Mouse (Mus musculus) embryo, embryonic 11.5 days (tissue): Measurements from ENCODE around the gene Phip.

Experiments used
- DNase-seq: peaks from one replicate; pipeline ENCODE4 v3.0.0-alpha.2; 2012; ENCODE audit warnings: low read depth, low spot score

Phip gene

DNA sequence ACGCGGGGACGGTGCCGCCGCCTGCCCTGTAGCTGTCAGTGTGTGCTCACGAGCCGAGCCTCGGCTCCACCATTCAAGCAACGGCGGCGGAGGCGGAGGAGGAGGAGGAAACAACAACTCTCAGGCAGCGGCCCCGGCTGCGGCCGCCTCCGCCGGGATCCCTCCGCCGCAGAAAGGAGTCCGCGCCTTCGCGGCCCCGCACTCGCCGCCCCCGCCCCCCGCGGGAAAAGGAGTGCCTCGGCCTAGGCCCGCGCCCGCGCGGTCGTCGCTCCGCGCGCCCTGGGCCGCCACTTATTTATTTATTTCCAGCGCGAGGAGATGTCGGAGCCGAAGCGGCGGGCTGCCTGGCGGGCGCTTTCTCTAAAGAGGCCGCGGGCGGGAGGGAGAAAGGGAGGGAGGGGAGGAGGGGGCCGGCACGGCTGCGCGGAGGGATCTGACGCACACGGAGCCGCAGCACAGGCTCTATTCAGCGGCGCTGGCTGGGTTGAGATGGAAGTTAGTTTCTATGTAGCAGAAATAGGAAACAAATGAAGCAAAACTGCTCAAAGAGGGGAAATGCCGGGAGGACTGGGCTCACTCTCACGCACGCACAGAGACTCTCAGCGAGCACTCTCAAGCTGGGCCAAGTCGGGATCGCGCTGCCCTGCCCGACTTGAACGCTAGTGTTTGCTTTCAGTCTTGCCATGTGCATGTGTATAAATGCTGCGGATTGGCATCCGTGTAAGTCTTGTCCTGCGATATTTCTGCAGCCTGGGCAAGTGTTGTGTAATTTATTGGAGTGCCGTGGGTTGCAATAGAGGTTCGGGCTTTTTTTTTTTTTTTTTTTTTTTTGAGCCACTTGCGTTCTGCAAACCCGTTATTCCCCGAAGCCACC lies at the start of gene Phip:
Gene Phip (minus strand): TSS at position 175 of the 874 bp plus-strand sequence.
- DNase-seq = peak; percentile 86

DNA sequence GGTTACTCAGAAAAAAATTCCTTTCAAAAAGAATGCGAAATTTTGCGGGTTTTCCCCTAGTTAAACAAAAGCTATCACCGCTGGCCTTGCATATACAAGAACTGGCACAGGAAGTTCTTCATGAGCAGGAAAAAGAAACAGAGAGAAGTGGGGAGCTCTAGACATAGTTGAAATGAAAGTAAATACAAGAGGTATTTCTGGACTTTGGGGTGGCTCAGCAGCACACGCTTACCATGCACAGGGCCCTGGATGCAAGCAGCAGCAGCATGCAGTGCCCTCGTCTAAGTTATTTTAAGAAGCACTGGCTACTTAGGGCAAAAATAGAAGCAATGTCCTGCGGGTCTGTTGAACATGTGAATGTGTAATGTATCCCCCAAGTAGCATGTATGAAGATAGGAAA lies 48.4 kb upstream of the Phip start:
- no peak for DNase-seq

DNA sequence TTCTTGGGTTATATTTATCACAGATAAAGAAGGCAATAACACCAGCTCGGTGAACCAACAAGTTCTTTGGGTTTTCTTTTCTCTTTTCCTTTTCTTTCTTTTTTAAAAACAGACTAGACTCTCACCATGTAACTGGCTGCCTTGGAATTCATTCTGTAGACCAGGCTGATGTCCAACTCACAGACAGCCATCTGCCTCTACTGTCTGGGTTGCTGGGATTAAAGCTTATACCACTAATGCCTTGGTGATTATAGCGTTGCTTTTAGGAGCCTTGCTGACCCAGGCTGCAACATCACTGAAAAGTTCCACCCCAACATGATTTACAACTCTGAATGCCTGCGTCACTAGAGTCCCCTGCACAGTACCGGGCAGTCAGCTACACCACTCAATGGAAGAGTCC lies 39.2 kb upstream of the Phip start:
- DNase-seq = no peak

DNA sequence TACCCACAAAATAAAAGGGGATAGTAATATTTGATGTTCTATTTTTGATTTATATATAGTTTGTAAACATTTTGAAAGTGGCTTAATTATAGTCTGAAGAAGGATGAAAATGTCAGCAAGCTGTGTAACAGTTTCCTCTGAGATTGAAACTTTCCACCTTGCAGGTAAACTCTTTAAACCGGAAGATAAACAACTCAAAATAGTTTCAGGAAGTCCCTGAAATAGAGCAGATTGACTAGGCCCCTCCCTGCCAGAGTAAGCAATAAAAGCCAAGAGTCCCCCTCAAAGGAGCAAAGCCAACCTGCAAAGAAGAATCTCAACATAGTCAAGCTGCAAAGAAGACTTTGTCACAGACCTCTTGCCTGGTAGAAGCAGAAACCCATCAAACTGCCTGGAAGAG lies 33.0 kb upstream of the Phip start:
- no peak for DNase-seq

DNA sequence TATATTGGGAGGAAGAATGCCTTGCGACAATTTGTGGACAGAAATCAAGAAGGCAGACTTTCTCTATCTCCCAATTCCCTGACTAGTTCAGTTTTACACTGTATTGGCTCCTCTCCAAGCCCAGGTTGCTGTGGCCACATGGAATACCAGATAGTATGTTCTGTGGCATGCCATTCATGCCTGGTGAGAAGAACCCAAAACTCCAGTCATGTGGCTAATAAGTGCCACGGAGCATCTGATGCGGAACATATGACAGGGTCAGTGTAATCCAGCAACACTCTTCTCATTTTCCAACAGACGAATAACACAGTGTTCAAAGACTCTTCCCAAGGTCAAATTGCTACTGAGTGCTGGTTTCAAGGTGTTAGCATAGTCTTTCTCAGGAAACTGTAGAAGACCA lies 26.0 kb upstream of the Phip start:
- DNase-seq = no peak

DNA sequence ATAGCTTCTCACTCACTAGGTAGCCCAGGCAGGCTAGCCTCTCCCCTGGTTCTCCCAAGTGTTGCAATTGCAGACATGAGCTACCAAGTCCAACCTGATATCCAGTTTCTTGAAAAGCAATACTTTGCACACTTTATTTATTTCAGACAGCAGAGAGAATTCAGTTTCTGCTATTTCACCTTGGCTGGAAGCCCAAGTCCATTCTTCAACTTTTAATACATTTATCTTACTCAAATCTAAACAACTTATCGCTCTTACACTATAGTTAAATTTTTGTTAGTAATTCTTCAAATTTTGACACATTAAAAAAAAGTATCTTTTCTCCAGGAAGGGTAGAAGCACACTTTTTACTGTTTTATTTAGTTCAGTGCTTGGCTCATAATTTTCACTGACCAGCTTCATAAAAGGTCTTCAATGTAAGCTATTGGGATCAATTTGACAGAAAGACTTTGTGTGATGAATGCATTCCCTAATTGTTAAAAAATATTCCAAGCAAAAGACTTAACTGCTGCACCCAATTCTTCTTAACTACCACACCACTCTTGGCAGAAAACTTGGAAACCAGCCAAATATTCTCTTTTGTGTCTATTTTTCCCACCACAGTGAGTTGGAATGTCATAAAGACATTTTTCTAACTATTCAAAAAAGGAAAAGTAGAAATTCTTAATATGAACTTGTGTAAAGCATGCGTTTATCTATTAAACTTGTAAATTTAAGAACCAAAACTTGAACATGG lies 22.6 kb upstream of the Phip start:
- no peak for DNase-seq

DNA sequence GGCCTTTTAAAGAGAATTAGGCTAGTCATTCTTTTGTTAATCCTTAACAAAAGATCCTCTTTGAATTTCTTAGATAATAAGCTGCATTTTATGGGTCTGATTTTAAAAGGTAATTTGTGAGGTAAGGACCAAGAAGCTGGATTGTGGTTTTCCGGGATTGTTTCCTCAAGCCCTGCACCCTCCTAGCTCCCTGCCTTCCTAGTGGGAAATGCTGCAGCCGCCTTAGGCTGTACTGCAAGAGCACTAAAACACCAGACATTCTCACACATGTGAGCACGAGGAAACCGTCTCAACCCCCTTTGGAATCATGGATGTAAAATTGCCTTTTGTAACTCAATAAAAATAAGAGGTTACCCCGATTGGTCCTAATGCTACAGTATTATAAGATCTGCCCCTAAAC lies 1.6 kb upstream of the Phip start:
- no peak for DNase-seq

DNA sequence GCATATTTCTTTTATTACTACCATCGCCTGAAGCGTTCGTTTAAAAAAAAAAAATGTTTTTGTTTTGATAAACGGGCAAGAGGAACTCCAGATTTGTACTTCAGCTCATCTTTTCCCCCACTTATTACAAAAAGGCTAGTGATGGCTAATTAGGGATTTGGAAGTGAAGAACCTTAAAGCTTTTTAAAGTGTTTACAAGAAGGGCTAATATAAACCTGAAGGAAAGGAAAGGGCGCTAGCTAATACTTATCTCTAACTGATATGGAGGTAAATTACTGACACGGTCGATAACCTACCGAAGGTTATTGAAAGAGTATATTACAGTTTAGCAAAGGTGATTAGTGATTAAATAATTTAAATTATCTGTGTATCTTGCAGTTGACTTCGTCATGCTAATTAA lies 903 bp upstream of the Phip start:
- no peak for DNase-seq

DNA sequence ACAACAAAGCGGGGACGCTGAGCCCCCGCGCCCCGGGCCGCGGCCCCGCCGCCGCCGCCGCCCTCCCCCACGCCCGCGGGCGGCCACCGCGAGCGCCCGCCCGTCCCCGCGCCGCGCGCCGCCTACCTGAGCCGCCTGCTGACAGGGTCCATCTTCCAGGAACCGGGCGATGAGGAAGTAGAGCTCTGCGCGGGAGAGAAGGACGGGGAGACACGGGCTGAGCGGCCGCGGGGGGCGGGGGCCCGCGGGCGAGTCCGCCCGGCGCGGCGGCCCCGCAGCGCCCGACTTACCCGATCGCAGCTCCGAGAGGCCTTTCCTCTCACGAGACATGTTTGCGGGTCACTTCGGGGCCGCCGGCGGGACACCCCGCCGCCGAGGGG lies 364 bp downstream of the Phip start:
- DNase-seq = no peak

DNA sequence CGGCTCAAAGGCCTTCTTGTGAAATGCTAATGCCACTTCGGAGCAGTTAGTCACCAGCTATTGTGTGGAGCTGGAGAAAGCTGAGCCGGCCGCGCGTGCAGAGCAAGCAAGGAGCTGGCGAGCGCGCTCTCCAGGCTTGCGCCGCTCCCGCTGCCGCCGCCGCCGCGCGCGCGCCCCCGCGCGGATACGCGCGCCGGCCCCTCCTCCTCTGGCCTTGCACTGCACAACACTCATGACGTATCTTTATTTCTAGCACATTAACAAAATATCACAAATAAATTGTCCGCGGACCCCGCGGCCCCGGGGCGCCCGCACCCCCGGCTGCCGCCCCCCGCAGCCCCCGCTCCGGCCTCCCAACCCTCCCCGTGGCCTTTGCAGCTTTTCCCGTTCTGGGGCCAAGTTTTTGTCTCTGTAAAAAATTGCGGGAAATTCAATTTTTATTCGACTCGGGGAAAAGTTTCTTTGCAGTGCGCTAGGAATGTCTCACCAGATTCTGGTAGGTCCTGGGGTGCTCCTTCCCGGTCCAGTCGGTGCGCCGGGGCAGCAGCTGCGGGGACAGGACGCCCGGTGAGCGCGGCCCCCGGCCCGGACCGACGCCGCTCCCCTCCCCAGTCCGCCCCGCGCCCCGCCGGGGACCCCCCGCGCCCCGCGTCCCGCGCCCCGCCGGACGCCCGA lies 992 bp downstream of the Phip start:
- DNase-seq = peak; percentile 79

DNA sequence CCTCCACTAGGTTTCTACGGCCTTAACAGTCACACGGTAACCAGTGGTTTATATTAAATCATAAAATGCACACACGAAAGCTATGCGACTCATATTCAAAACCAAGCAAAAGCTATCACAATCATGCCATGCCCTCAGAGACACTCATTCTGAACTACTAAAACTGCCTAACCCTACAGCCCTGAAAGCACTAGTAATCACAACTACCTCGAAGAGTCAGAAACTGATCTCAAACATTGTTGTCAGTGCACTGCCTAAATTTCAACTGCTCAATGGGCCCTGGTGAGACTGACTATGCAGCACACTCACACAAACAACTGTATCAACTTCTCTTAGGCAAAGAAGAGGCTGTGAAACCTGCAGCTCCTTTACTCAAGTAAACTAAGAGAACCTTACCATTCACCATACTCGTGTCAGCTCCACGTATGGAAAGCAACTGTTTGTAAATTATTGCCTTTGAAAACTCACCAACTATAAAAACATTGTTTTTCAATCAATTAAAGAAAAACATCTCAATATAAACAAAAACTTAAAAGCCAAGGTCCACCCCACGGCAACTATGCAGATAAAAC lies 1.9 kb downstream of the Phip start:
- DNase-seq = no peak

DNA sequence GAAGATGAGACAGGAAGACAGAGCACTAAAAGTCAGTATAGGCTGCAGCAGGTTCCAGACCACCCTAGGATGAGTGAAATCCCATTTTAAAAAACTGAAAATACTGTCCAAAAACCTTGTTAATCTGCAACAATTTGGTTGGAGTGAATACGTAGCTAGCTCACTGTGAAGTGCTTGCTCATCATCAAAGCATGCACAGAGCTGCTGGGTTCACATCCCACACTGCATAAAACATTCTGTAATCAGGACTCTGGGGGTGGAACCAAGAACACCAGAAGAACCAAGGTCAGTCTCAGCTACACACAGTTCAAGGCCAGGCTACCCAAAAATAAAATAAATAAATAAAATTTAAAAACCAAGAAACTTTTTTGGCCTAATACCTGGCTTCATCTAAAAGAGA lies 3.9 kb downstream of the Phip start:
- no peak for DNase-seq

DNA sequence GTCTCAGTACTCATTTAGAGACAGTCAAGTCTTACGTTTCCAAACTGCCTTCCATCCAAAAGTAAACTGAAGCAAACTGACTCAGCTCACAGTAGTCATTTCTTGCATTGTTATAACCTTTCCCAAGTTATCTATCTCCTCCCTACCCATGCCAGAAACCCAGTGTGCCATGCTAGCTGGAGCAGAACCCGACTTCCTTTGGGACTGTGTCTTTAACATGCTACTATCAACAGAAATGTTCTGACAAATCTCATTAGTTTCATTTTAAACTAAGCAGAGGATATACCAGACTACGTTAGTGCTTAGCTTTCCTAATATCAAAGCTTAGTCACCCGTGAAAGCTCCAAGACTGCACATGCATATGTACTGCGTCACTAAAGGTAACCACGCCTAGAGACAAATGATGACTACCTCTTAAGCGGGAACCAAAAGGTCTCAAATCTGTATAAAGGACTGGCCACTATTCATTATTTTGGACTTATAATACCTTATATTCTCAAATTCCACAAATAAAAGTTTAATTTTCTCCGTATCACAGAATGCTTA lies 8.2 kb downstream of the Phip start:
- DNase-seq = no peak

DNA sequence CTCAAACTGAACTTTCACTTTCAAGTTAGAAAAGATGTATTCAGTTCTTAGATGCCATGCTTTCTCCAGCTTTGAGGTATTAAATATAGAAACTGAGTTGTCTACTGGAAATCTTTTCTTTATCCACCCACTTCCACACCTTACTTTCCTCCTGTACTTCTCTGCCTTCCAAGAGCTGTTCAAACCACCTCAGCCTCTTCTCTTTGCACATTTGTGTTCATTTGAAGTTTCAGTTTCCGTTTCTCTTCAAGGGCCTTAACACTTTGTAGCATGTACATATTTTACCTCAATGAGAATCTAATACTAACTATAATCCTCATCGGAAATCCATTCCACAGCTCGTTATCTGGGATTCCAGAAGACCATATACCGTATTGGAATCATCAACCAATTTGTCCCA lies 11.3 kb downstream of the Phip start:
- no peak for DNase-seq

DNA sequence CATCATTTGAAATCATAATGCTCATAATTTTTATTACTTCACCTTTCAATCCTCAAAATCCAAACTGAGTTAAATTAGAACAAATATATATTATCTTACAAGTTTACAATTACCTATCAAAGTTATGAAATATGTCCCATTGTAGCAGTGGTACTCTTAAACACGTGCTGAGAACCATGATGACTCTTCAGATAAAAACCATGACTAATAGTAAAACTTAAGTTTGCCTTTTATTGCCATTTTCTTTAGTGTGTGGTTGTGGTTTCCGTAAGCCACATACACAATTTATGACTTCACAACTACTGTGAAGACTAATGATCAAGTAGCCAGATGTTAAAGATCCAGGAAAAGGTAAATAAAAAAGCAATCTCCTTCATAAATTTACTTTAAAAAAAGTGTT lies 14.0 kb downstream of the Phip start:
- no peak for DNase-seq

DNA sequence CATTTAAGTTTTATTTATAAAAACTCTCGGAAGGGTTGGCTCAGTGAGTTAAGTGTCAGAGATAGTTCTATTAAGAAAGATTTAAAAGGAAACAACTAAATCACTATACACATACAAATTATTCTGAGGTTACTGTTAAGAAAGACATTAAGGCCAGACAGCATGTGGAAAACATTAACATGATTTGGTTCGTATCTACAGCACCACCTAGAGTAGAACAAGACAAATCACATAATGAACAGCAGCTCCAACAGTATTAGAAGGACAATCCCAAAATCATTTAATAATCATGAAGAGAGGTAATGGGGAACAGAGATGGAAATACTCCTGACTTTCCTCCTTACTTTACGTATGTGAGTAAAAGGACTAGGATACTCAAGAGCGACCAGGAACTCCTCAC lies 20.0 kb downstream of the Phip start:
- DNase-seq = no peak

DNA sequence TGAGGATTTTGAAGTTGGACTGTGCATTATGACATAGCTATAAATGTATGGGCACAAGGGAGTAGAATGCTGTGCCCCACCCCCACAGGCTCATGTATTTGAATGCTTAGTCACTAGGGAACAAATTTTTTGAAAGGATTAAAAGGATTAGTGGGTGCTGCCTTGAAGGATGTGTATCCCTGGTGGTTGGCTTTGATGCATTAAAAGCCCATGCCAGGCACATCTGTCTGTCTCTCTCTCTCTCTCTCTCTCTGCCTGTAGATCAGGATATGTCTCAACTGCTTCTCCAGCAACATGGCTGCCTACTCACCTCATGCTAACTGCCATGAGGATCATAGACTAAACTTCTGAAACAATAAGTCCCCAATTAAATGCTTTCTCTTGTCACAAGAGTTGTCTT lies 23.0 kb downstream of the Phip start:
- DNase-seq = no peak

DNA sequence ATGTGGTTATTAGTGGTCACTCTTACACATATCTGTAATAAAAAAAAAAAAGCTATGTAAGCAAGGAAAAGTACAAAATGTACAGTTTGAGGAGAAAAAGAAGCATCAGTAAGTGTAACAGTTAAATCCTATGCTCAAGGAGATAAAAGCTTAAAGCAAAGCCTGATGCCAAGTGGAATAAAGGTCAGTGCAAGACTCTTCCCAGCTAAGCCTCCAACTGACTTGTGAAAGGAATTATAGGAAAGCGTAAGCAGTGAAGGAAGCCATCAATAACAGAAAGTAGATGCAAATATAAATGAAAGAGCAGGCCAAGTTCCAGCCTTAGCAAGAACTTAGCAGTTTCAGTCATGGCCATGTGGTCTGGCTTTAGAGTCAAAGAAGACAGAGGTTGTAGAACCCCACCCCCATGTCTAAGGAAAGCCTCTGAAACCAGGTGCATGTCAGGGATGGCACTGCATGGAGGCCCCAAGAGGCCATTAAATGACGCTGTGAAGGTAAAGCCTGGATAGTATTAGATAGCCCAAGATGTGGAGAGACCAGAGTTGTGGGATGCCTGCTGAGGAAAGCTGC lies 23.8 kb downstream of the Phip start:
- no peak for DNase-seq

DNA sequence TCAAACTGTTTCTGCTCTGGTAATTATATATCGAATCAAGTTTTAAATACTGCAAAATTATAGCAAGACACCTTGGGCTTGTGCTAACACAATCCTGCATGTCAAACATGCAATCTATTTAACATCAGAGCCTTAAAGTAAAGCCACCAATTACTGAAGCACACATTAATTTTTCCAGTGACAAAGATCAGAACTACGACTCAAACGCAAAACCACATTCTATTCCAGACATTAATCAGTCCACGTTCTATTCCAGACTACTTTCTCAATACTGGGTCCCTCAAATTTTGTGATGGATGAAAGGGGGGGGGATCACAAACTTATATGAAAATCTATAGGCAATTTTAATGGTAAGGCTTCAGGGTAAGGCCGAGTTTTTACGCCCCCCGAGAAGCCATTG lies 68.1 kb downstream of the Phip start:
- DNase-seq = no peak

DNA sequence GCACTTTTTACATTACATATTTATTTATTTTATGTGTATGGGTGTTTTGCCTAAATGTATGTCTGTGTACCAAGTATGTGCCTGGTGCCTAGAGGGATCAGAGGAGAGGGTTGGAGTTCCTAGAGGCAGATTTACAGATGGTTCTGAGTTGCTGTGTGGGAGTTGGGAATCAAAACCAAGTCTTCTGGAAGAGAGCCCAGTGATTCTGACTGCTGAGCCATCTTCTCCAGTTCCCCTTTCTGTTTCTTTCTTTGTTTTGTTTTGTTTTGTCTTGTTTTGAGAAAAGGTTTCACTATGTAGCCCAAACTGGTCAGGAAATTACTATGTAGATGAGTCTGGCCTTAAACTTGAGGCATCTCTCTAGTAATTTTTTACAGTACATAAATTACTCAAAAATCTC lies 86.7 kb downstream of the Phip start:
- no peak for DNase-seq

DNA sequence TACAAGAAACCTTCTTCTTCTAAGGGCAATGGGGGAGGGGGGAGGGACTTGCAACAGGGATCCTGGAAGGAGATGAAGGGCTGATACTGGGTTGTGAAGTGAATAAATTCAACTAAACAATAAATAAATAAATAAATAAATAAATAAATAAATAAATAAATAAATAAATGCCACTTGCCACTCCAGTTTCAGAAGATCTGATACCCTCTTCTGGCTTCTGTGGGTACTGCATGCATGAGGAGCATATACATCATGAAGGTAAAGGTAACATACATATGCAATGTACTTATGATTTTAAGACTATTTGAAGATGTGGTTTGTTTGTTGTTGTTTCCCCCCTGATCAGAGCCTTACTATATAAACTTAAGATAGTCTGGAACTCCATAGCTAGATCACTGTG lies 91.1 kb downstream of the Phip start:
- no peak for DNase-seq

DNA sequence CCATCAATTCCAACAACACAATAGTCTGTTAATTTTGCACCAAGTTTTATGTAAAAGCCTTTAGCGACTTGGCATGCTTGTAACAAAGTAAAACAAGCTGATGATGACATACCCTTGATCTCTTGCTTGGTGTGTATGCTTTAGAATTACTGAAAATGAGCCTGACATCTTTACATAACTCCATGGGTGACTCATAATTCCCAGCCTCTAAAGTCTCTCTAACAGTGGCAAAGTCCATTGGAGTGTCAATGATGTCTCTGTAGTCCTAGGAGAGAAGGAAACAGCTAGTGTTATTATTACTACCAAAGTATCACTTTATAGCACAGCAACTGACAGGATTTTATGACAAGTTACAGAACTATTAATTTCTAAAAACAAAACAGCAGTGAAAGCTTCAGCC lies 98.2 kb downstream of the Phip start:
- no peak for DNase-seq
